8 mouse cellular contexts compared by ENCODE assay signal in the genomic region with DNA sequence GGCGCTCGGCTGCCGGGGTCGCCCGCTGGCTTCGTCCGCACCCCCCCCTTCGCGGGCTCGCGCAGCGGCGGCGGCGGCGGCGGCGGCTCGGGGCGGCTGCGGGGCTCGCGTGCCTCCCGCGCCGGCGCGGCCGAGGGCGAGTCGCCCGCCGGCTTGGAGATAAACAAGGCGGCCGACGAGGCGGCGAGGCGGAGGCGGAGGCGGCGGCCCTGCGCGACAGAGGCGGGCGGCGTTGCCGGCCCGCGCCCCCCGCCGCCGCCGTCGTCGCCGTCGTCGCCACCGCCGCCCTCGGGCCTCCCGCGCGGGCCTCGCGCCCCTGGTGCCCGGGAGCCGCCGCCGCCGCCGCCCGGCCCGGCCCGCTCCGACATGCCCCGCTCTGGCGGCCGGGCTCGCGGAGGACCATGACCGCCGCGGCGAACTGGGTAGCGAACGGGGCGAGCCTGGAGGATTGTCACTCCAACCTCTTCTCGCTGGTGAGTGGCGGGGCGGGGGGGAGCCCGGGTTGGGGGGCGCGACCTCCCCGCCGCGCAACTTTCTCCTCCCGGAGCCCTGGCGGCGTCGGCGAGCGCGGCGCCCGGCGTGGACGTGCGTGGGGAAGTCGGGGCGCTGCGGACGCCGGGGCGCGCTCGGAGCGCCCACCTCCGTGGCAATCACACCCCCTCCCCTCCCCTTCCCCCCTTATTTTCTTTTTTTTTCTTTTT. TPM values are rescaled to one million over a fixed set of nuclear protein-coding genes. Genes with fewer than 3 reads are reported as not detected.
DNase-seq lines count a peak whose midpoint lies in the region; ATAC-seq and TF ChIP-seq lines count a peak whose summit lies in the region.

A gene (plus strand): TSS at position 295 of the 701 bp plus-strand sequence.

- WGBS in limb, embryonic 15.5 days: under 1% methylated on average over 40 of the region's 120 CpGs
- WGBS in midbrain, embryonic 16.5 days: under 1% methylated on average over 25 of the region's 120 CpGs

- peak within 1 kb of the TSS; percentile 77 for H3K9ac ChIP-seq in limb, embryonic 15.5 days
- H3K9ac ChIP-seq in midbrain, embryonic 16.5 days (ENCODE audit: low read depth, low read length): peak within 1 kb of the TSS; percentile 98

- TF ChIP-seq CTCF in left cerebral cortex, adult 2 months (IDR thresholded peaks at IDR 0.05): peak; percentile 12

- peaks cover 36% of the 10 kb centered on the region for H3K4me1 ChIP-seq in limb, embryonic 15.5 days
- H3K4me1 ChIP-seq in midbrain, embryonic 16.5 days (ENCODE audit: control insufficient read depth, insufficient read depth, low read length): peaks cover 36% of the 10 kb centered on the region

- ATAC-seq in limb, embryonic 15.5 days (ENCODE audit: insufficient number of reproducible peaks, low FRiP score, low TSS enrichment, low read depth): peak; percentile 71
- ATAC-seq in midbrain, embryonic 16.5 days: peak; percentile 65

- H3K4me3 ChIP-seq in left cerebral cortex, adult 2 months: peak within 1 kb of the TSS; percentile 84
- peak within 1 kb of the TSS; percentile 74 for H3K4me3 ChIP-seq in limb, embryonic 15.5 days
- peak within 1 kb of the TSS; percentile 72 for H3K4me3 ChIP-seq in midbrain, embryonic 16.5 days (ENCODE audit: low read depth, low read length)

- no peaks in the 10 kb centered on the region for H3K9me3 ChIP-seq in limb, embryonic 15.5 days
- no peaks in the 10 kb centered on the region for H3K9me3 ChIP-seq in midbrain, embryonic 16.5 days (replicated peaks; ENCODE audit: control insufficient read depth, low read length, poor library complexity, severe bottlenecking)

- peak within 1 kb of the TSS; percentile 95 for H3K27ac ChIP-seq in left cerebral cortex, adult 2 months
- H3K27ac ChIP-seq in limb, embryonic 15.5 days: peak within 1 kb of the TSS; percentile 97
- peak within 1 kb of the TSS; percentile 98 for H3K27ac ChIP-seq in midbrain, embryonic 16.5 days (ENCODE audit: low read length)

- DNase-seq in left cerebral cortex, adult 2 months (ENCODE audit: extremely low spot score in 1 of 2, low spot score in 2 of 2): peak; percentile 35 to 49
- DNase-seq in left cerebral cortex, adult 9 months (ENCODE audit: low spot score in 2 of 2): no peak
- peak; percentile 87 for DNase-seq in embryo, embryonic 11 days
- DNase-seq in heart, adult 11 months: peak; percentile 98
- DNase-seq in kidney, adult 11 months: peak; percentile 61
- DNase-seq in spleen, postnatal 4 days (ENCODE audit: low spot score in 2 of 2): peak; percentile 77 to 89

- H3K4me2 ChIP-seq in limb, embryonic 15.5 days: peak within 1 kb of the TSS; percentile 76
- H3K4me2 ChIP-seq in midbrain, embryonic 16.5 days (ENCODE audit: low read length): peak within 1 kb of the TSS; percentile 78

- intact Hi-C loops in left cerebral cortex, adult 2 months (cut with DNase I): loop anchor here (1.0 to 2.0 kb wide), 3 partner anchors 34 to 229 kb away; no protein-coding TSS in a partner anchor

- H3K27me3 ChIP-seq in limb, embryonic 15.5 days: no peaks in the 10 kb centered on the region
- no peaks in the 10 kb centered on the region; the same call in 1 of the 2 replicates for H3K27me3 ChIP-seq in midbrain, embryonic 16.5 days (ENCODE audit: control insufficient read depth, insufficient read depth, low read depth, low read length)

- H3K36me3 ChIP-seq in limb, embryonic 15.5 days: no peaks in the 10 kb centered on the region
- H3K36me3 ChIP-seq in midbrain, embryonic 16.5 days (ENCODE audit: control insufficient read depth, insufficient read depth, low read length): no peaks in the 10 kb centered on the region

RNA-seq across cellular contexts. Expression of the gene that starts here (rescaled TPM):
- 100 to 1,000 TPM; 118 to 123 TPM for total RNA-seq in left cerebral cortex, adult 2 months (2021)
- 14.3 and 16.5 TPM in 2 replicates for polyA plus RNA-seq in limb, embryonic 15.5 days (2015; fragmentation: Nextera tagmentation; extraction: Ambion mirVana)
- polyA plus RNA-seq in midbrain, embryonic 16.5 days (2015; fragmentation: Nextera tagmentation; extraction: Ambion mirVana): 14.4 and 15.7 TPM in 2 replicates

Comparison
In these comparisons a context has a peak if more than half of its experiments do, and no peak if none do; other contexts are left out.
1. DNase-seq: peak in left cerebral cortex, adult 2 months (2 of 2), embryo, embryonic 11 days (single experiment), heart, adult 11 months (single experiment), kidney, adult 11 months (single experiment) and spleen, postnatal 4 days (2 of 2); none in left cerebral cortex, adult 9 months (0 of 2).
2. Peak in every context shown above with its lines, with median percentiles within 50 percentile points of each other: H3K27ac ChIP-seq and H3K4me3 ChIP-seq.